Comparison of ENCODE assay signal across 10 mouse cellular contexts in genomic region chr2:149832301-149832700, GRCm38 (mm10). TPM values are rescaled to one million over a fixed set of nuclear protein-coding genes. Genes with fewer than 3 reads are reported as not detected.
DNase-seq lines count a peak whose midpoint lies in the region; ATAC-seq and TF ChIP-seq lines count a peak whose summit lies in the region.
"Had no signal": no experiment of that assay in that cellular context is flagged by ENCODE, and none has a peak within 500 bp of the region (broad histone marks: within the 10 kb centered on the region; RNA-seq: fewer than 3 reads in every experiment).

No protein-coding gene starts in this region.

- peaks cover 24% of the 10 kb centered on the region for H3K4me1 ChIP-seq in heart, embryonic 10.5 days
- H3K4me1 ChIP-seq in E14TG2a.4 (replicated peaks; ENCODE audit: low read depth, low read length), result peaks cover 43% of the 10 kb centered on the region
- H3K4me1 ChIP-seq in forebrain, embryonic 13.5 days, result peaks cover 22% of the 10 kb centered on the region
- H3K4me1 ChIP-seq in limb, embryonic 14.5 days (ENCODE audit: control insufficient read depth, insufficient read depth, low read length), result peaks cover 14% of the 10 kb centered on the region; the same call in 1 of the 2 replicates

- TF ChIP-seq POLR2A in limb, embryonic 14.5 days (IDR thresholded peaks at IDR 0.05; ENCODE audit: borderline replicate concordance, extremely low read depth, insufficient read depth, insufficient read length), result no peak

- no peak overlapping the region for H3K9ac ChIP-seq in forebrain, embryonic 13.5 days
- H3K9ac ChIP-seq in limb, embryonic 14.5 days (ENCODE audit: low read depth, low read length, severe bottlenecking), result no peak overlapping the region

- ATAC-seq in forebrain, embryonic 13.5 days, result no peak
- ATAC-seq in limb, embryonic 14.5 days (ENCODE audit: low FRiP score, low read depth), result no peak
- no peak for ATAC-seq in granulocyte monocyte progenitor cell, adult 5-6 weeks (replicated peaks; ENCODE audit: poor library complexity, severe bottlenecking)

- 6% methylated on average over 5 of the region's 5 CpGs for WGBS in heart, embryonic 10.5 days
- whole genome bisulfite sequencing in forebrain, embryonic 13.5 days, result 10% methylated on average over 5 of the region's 5 CpGs
- 8% methylated on average over 5 of the region's 5 CpGs for WGBS in limb, embryonic 14.5 days

- H3K4me3 ChIP-seq in heart, embryonic 10.5 days, result peak overlapping the region; percentile 75
- H3K4me3 ChIP-seq in E14TG2a.4 (replicated peaks; ENCODE audit: low read length), result peak overlapping the region; percentile 83; the same call in 1 of the 2 replicates
- H3K4me3 ChIP-seq in forebrain, embryonic 13.5 days, result peak overlapping the region; percentile 65
- peak overlapping the region; percentile 61 for H3K4me3 ChIP-seq in limb, embryonic 14.5 days (replicated peaks; ENCODE audit: low read length)

- peaks cover 55% of the 10 kb centered on the region for H3K27me3 ChIP-seq in heart, embryonic 10.5 days (ENCODE audit: insufficient read depth, poor library complexity, severe bottlenecking)
- peaks cover 44% of the 10 kb centered on the region for H3K27me3 ChIP-seq in E14TG2a.4 (ENCODE audit: insufficient read depth, low read length)
- peaks cover 45% of the 10 kb centered on the region for H3K27me3 ChIP-seq in forebrain, embryonic 13.5 days
- H3K27me3 ChIP-seq in limb, embryonic 14.5 days (ENCODE audit: control insufficient read depth, insufficient read depth, low read length), result peaks cover 32% of the 10 kb centered on the region; the same call in 1 of the 2 replicates

- no peaks in the 10 kb centered on the region for H3K36me3 ChIP-seq in heart, embryonic 10.5 days
- H3K36me3 ChIP-seq in E14TG2a.4 (ENCODE audit: insufficient read depth, low read length), result no peaks in the 10 kb centered on the region
- no peaks in the 10 kb centered on the region for H3K36me3 ChIP-seq in forebrain, embryonic 13.5 days (ENCODE audit: poor library complexity, severe bottlenecking)
- no peaks in the 10 kb centered on the region for H3K36me3 ChIP-seq in limb, embryonic 14.5 days (ENCODE audit: control insufficient read depth, insufficient read depth, low read length)

- H3K9me3 ChIP-seq in heart, embryonic 10.5 days, result no peaks in the 10 kb centered on the region
- H3K9me3 ChIP-seq in E14TG2a.4 (ENCODE audit: low read length), result 0 out of 2 replicates have a peak, but pooled peaks cover 3% of the 10 kb centered on the region
- H3K9me3 ChIP-seq in forebrain, embryonic 13.5 days (replicated peaks), result no peaks in the 10 kb centered on the region
- no peaks in the 10 kb centered on the region for H3K9me3 ChIP-seq in limb, embryonic 14.5 days (ENCODE audit: control insufficient read depth, low read length)

- H3K4me2 ChIP-seq in forebrain, embryonic 13.5 days, result peak overlapping the region; percentile 97
- peak overlapping the region; percentile 98 for H3K4me2 ChIP-seq in limb, embryonic 14.5 days (replicated peaks; ENCODE audit: low read depth, low read length, severe bottlenecking)

- no peak for DNase-seq in heart, embryonic 10.5 days (ENCODE audit: low spot score)
- DNase-seq in heart, adult 18-20 months, result no peak
- DNase-seq in limb, embryonic 14.5 days (ENCODE audit: low spot score), result no peak
- no peak for DNase-seq in adrenal gland, adult (ENCODE audit: inconsistent age in 2 of 2, low spot score in 1 of 2)
- no peak for DNase-seq in gastrocnemius, postnatal 14 days
- DNase-seq: lung, adult 2 months had no signal

- intact Hi-C loops in gastrocnemius, postnatal 14 days (cut with DNase I; ENCODE audit: low total_unique reads), result no loop called here

- H3K27ac ChIP-seq in heart, embryonic 10.5 days, result no peak overlapping the region
- no peak overlapping the region for H3K27ac ChIP-seq in forebrain, embryonic 13.5 days
- H3K27ac ChIP-seq in limb, embryonic 14.5 days (replicated peaks; ENCODE audit: low read depth, low read length), result no peak overlapping the region

- no peak for TF ChIP-seq CTCF in E14TG2a.4 (conservative IDR thresholded peaks at IDR 0.05; ENCODE audit: low read length)

RNA-seq across cellular contexts. Expression of gene C530025M09Rik, which starts 1.3 kb away (rescaled TPM):
- polyA plus RNA-seq in heart, embryonic 10.5 days (2016; fragmentation: Nextera tagmentation; extraction: Ambion mirVana), result 0.28 TPM in 1 of 2 replicates, not detected in the other
- total RNA-seq in heart, adult 18-20 months (2021), result not detected
- polyA plus RNA-seq in forebrain, embryonic 13.5 days (2015; fragmentation: Nextera tagmentation; extraction: Ambion mirVana), result 0.64 and 0.75 TPM in 2 replicates
- polyA plus RNA-seq in limb, embryonic 14.5 days (2012; rRNA removed), result 0.12 TPM in 1 of 2 replicates, not detected in the other
- polyA plus RNA-seq in limb, embryonic 14.5 days (2014; fragmentation: Nextera tagmentation; extraction: Ambion mirVana), result not detected in 2 replicates
- not detected in 2 replicates for total RNA-seq in granulocyte monocyte progenitor cell, adult 5-6 weeks (2014; fragmentation: Nextera tagmentation)
- total RNA-seq in granulocyte monocyte progenitor cell, adult 5-6 weeks (2017), result not detected in 2 replicates
- not detected for total RNA-seq in gastrocnemius, postnatal 14 days (2021)
- total RNA-seq: gastrocnemius, adult 8-10 months had no signal
- polyA plus RNA-seq: lung, adult 2 months had no signal

RNA-seq across cellular contexts. Expression of gene Syndig1, which starts 3.3 kb away (rescaled TPM):
- polyA plus RNA-seq in heart, embryonic 10.5 days (2016; fragmentation: Nextera tagmentation; extraction: Ambion mirVana), result 2.2 and 2.5 TPM in 2 replicates
- total RNA-seq in heart, adult 18-20 months (2021), result under 1 TPM in 1 of 2 experiments, not detected in 1; 0.32 TPM
- polyA plus RNA-seq in forebrain, embryonic 13.5 days (2015; fragmentation: Nextera tagmentation; extraction: Ambion mirVana), result 8.2 and 9.8 TPM in 2 replicates
- polyA plus RNA-seq in limb, embryonic 14.5 days (2012; rRNA removed), result 5.5 and 5.7 TPM in 2 replicates
- 8.1 and 9.3 TPM in 2 replicates for polyA plus RNA-seq in limb, embryonic 14.5 days (2014; fragmentation: Nextera tagmentation; extraction: Ambion mirVana)
- not detected in 2 replicates for total RNA-seq in granulocyte monocyte progenitor cell, adult 5-6 weeks (2014; fragmentation: Nextera tagmentation)
- not detected in 2 replicates for total RNA-seq in granulocyte monocyte progenitor cell, adult 5-6 weeks (2017)
- under 1 TPM in 1 of 2 experiments, not detected in 1; 0.12 TPM for total RNA-seq in gastrocnemius, postnatal 14 days (2021)
